Mouse (Mus musculus): ENCODE measurements around the gene Mybpc3. TPM values are rescaled to one million over a fixed set of nuclear protein-coding genes. Genes with fewer than 3 reads are reported as not detected.

Gene Mybpc3
- total RNA-seq, 2 experiments from 2014 or later: 0.12 TPM

GRCm38 (mm10) chr2:91163532-91163931, 45.6 kb downstream of the Mybpc3 start:
- DNase-seq (ENCODE audit: low spot score in 2 of 2): no peak

GRCm38 (mm10) chr2:91164991-91165390, 47.0 kb downstream of the Mybpc3 start:
- DNase-seq (ENCODE audit: low spot score in 2 of 2): no peak

GRCm38 (mm10) chr2:91167629-91168028, 49.7 kb downstream of the Mybpc3 start:
- no peak for DNase-seq (ENCODE audit: low spot score in 2 of 2)

GRCm38 (mm10) chr2:91169587-91170322, 51.8 kb downstream of the Mybpc3 start:
- no peak for DNase-seq (ENCODE audit: low spot score in 2 of 2)

- no peak for DNase-seq (ENCODE audit: low spot score in 2 of 2)
These were observed 57.5 kb downstream of the Mybpc3 start for GRCm38 (mm10) chr2:91175490-91175889.

GRCm38 (mm10) chr2:91176234-91176633, 58.3 kb downstream of the Mybpc3 start:
- no peak for DNase-seq (ENCODE audit: low spot score in 2 of 2)

GRCm38 (mm10) chr2:91179825-91180224, 61.9 kb downstream of the Mybpc3 start:
- no peak for DNase-seq (ENCODE audit: low spot score in 2 of 2)

- DNase-seq (ENCODE audit: low spot score in 2 of 2): no peak
These were observed 62.8 kb downstream of the Mybpc3 start for GRCm38 (mm10) chr2:91180706-91181105.

GRCm38 (mm10) chr2:91182016-91182404, 64.1 kb downstream of the Mybpc3 start:
- DNase-seq (ENCODE audit: low spot score in 2 of 2): no peak

GRCm38 (mm10) chr2:91182405-91183147, 64.6 kb downstream of the Mybpc3 start:
- peak; percentile 86 to 91 for DNase-seq (ENCODE audit: low spot score in 2 of 2)

- peak; percentile 97 to 99 for DNase-seq (ENCODE audit: low spot score in 2 of 2)
These were observed 65.2 kb downstream of the Mybpc3 start for GRCm38 (mm10) chr2:91183148-91183513.

GRCm38 (mm10) chr2:91183711-91184405, 65.9 kb downstream of the Mybpc3 start, which contains the start of gene Madd:
Gene Madd (minus strand): TSS chr2:91183837.
- DNase-seq (ENCODE audit: low spot score in 2 of 2): no peak

Other genes starting within 250 kb of the Mybpc3 start
- 100 to 1,000 TPM; 275 to 295 TPM for gene C1qtnf4, start 232.3 kb upstream of the Mybpc3 start, total RNA-seq (2021)
- 10 to 100 TPM; 48.0 to 57.1 TPM for gene Kbtbd4, start 213.4 kb upstream of the Mybpc3 start, total RNA-seq (2021)
- gene Ndufs3, start 213.3 kb upstream of the Mybpc3 start, total RNA-seq (2021): 100 to 1,000 TPM; 253 to 266 TPM
- gene Celf1, start 177.8 kb upstream of the Mybpc3 start, total RNA-seq (2021): 100 to 1,000 TPM; 132 to 148 TPM
- gene Rapsn, start 82.5 kb upstream of the Mybpc3 start, total RNA-seq (2021): under 1 TPM; 0.49 to 0.70 TPM
- gene Psmc3, start 64.1 kb upstream of the Mybpc3 start, total RNA-seq (2021): 100 to 1,000 TPM; 210 to 211 TPM
- 10 to 100 TPM; 26.8 to 31.8 TPM for gene Slc39a13, start 47.7 kb upstream of the Mybpc3 start, total RNA-seq (2021)
- gene Spi1, start 35.8 kb upstream of the Mybpc3 start, total RNA-seq (2021): 1 to 10 TPM; 3.2 to 3.6 TPM
- gene Madd, start 65.7 kb downstream of the Mybpc3 start, total RNA-seq (2021): 100 to 1,000 TPM; 222 to 228 TPM
- 1 to 10 TPM; 3.5 to 3.6 TPM for gene Nr1h3, start 84.7 kb downstream of the Mybpc3 start, total RNA-seq (2021)
- gene Acp2, start 84.7 kb downstream of the Mybpc3 start, total RNA-seq (2021): 10 to 100 TPM; 49.5 TPM
- 10 to 100 TPM; 10.9 to 13.5 TPM for gene Ddb2, start 118.8 kb downstream of the Mybpc3 start, total RNA-seq (2021)
- gene Pacsin3, start 137.8 kb downstream of the Mybpc3 start, total RNA-seq (2021): 10 to 100 TPM; 45.6 to 46.1 TPM
- 10 to 100 TPM; 70.0 to 72.7 TPM for gene Arfgap2, start 146.8 kb downstream of the Mybpc3 start, total RNA-seq (2021)

Data from left cerebral cortex, adult 18-20 months (tissue).